Mouse (Mus musculus): Measurements from ENCODE around the gene Fstl1. TPM values are rescaled to one million over a fixed set of nuclear protein-coding genes. Genes with fewer than 3 reads are reported as not detected.

The Fstl1 gene
- polyA plus RNA-seq, 1 experiment from 2014 or later: 327 TPM

DNA sequence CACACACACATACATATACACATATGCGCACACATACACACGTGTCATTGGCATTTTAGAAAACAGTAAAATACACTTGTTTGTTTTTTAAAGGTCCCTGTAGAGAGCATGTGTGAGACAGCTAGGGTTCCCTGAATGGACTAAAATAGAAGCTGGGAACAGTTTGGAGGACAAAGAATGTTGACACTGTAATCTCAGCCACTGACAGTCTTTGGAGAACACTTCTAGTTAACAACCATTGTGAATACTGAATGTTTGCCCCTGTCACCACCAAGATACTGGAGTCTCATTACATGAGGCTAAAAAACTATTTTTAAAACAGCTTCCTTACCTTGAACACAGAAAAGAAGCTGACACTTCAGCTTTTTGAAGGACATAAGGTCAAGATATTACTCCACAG lies 19.4 kb upstream of the Fstl1 start:
- WGBS: 87% methylated on average over 2 of the region's 2 CpGs
- ATAC-seq (ENCODE audit: insufficient read depth, low FRiP score, low read depth): no peak
- Histone ChIP-seq H3K4me1 (0 out of 2 replicates have a peak, but pooled peaks cover 4% of the 10 kb centered on the region), H3K9me3 (no peaks in the 10 kb centered on the region), H3K36me3 (no peaks in the 10 kb centered on the region), H3K4me2 (no peak overlapping the region), H3K4me3 (replicated peaks) (no peak overlapping the region), H3K27me3 (replicated peaks) (no peaks in the 10 kb centered on the region), H3K27ac (no peak overlapping the region), H3K9ac (no peak overlapping the region)

DNA sequence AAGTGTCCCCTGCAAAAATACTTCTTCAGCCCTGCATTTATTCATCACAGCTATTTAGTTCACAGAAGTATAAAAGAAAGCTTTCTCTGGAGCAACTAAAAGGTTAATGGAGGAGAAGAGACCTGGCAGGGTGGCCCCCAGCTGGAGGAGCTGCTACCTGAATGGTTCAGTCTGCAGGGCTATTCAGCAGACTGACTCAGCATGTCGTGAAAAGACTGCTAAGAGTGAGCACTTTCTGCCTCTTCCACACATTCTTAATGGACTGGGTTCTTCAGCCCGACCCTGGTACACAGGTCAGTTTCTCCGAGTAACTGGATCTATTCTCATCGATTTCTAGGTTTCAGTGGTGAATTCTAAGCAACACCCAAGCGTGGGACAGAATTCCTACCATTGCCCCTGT lies 12.9 kb upstream of the Fstl1 start:
- Histone ChIP-seq H3K27ac (no peak overlapping the region), H3K4me2 (no peak overlapping the region), H3K36me3 (no peaks in the 10 kb centered on the region), H3K27me3 (replicated peaks) (no peaks in the 10 kb centered on the region), H3K9me3 (no peaks in the 10 kb centered on the region), H3K9ac (no peak overlapping the region), H3K4me1 (no peaks in the 10 kb centered on the region), H3K4me3 (replicated peaks) (no peak overlapping the region)
- no peak for ATAC-seq (ENCODE audit: insufficient read depth, low FRiP score, low read depth)
- 37% methylated on average over 5 of the region's 5 CpGs for WGBS

DNA sequence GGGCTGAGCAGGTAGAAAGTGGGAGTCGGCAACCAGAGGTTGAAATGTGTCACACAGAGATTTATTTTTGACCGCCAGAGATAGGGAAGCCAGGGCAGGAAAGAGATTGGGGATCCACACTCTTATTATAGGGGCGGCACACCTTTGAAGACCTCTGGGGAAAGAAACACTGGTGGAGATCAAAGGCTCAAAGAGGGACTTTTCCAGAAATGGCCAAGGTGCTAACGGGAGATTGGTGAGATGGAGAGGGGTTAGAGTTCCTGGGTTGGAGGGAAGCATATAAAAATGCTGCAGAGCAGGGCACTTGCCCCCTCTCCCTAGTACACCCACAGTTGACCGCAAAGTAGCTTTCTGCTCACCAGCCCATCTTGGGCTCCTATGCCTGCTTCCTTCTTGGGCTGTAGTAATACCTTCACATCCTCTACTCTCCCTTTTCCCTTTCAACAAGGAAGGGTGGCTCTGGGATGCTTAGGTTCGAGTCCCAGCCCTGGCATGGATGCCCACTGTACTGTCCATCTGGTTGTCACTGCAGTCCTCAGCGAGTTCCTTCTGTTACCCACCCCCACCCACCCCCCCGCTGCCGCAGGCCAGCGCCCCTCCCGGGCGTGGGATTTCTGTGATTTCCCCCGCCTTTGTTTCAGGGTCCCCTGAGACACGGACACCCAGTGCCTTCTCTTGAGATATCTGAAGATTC lies 360 bp upstream of the Fstl1 start:
- no peak for ATAC-seq (ENCODE audit: insufficient read depth, low FRiP score, low read depth)
- WGBS: 32% methylated on average over 14 of the region's 14 CpGs
- Histone ChIP-seq H3K4me2 (peak overlapping the region; percentile 77), H3K27me3 (replicated peaks) (no peaks in the 10 kb centered on the region), H3K9ac (no peak overlapping the region), H3K4me1 (peaks cover 14% of the 10 kb centered on the region), H3K27ac (peak overlapping the region; percentile 88; the same call in 1 of the 2 replicates), H3K36me3 (no peaks in the 10 kb centered on the region), H3K9me3 (no peaks in the 10 kb centered on the region), H3K4me3 (replicated peaks) (peak overlapping the region; percentile 78)

- Histone ChIP-seq H3K9me3 (no peaks in the 10 kb centered on the region), H3K36me3 (no peaks in the 10 kb centered on the region), H3K4me2 (peak overlapping the region; percentile 77), H3K9ac (peak overlapping the region; percentile 32; the same call in 1 of the 2 replicates), H3K27me3 (replicated peaks) (no peaks in the 10 kb centered on the region), H3K27ac (peak overlapping the region; percentile 88), H3K4me3 (replicated peaks) (peak overlapping the region; percentile 78), H3K4me1 (peaks cover 14% of the 10 kb centered on the region)
- ATAC-seq (ENCODE audit: insufficient read depth, low FRiP score, low read depth): no peak
- WGBS: 17% methylated on average over 4 of the region's 4 CpGs
Measured at GRCm38 (mm10) chr16:37777796-37778475, 1.3 kb downstream of the Fstl1 start.

DNA sequence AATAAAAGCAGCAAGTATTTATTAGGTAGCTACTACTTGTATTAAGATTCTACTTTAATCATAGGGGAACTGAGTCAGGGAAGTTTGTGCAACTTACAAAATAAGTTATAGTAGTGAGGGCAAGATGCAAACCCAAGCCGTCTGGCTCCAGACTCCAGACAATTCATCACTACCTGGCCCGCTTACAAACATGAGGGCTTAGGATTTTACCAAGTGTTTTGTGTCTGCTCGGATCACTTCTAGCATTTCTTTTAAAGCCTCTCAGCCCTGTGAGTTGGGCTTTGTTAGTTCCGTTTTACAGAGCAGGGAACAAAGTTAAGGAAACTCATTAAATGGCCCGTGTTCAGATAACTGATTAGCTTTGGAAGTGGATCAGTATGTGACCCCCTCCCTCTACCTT lies 1.9 kb downstream of the Fstl1 start:
- Histone ChIP-seq H3K9ac (no peak overlapping the region), H3K4me2 (peak overlapping the region; percentile 77), H3K4me1 (peaks cover 14% of the 10 kb centered on the region), H3K27ac (peak overlapping the region; percentile 88; the same call in 1 of the 2 replicates), H3K36me3 (no peaks in the 10 kb centered on the region), H3K27me3 (replicated peaks) (no peaks in the 10 kb centered on the region), H3K4me3 (replicated peaks) (peak overlapping the region; percentile 78), H3K9me3 (no peaks in the 10 kb centered on the region)
- no peak for ATAC-seq (ENCODE audit: insufficient read depth, low FRiP score, low read depth)
- 26% methylated on average over 5 of the region's 5 CpGs for WGBS

- Histone ChIP-seq H3K4me1 (peaks cover 14% of the 10 kb centered on the region), H3K27ac (peak overlapping the region; percentile 69), H3K9ac (no peak overlapping the region), H3K36me3 (no peaks in the 10 kb centered on the region), H3K4me2 (peak overlapping the region; percentile 77), H3K9me3 (no peaks in the 10 kb centered on the region), H3K4me3 (replicated peaks) (peak overlapping the region; percentile 9; the same call in 1 of the 2 replicates), H3K27me3 (replicated peaks) (no peaks in the 10 kb centered on the region)
- 49% methylated on average over 7 of the region's 7 CpGs for WGBS
- ATAC-seq (ENCODE audit: insufficient read depth, low FRiP score, low read depth): no peak
Measured at GRCm38 (mm10) chr16:37779651-37780280, 3.1 kb downstream of the Fstl1 start.

GRCm38 (mm10) chr16:37780386-37780785 lies 3.7 kb downstream of the Fstl1 start:
- H3K4me1 ChIP-seq: peaks cover 14% of the 10 kb centered on the region
- H3K4me2 ChIP-seq: no peak overlapping the region
- H3K36me3 ChIP-seq: no peaks in the 10 kb centered on the region
- no peak overlapping the region for H3K4me3 ChIP-seq (replicated peaks)
- WGBS: 14% methylated on average over 1 of the region's 1 CpGs
- peak overlapping the region; percentile 40; the same call in 1 of the 2 replicates for H3K27ac ChIP-seq
- no peak for ATAC-seq (ENCODE audit: insufficient read depth, low FRiP score, low read depth)
- H3K9ac ChIP-seq: no peak overlapping the region
- no peaks in the 10 kb centered on the region for H3K27me3 ChIP-seq (replicated peaks)
- no peaks in the 10 kb centered on the region for H3K9me3 ChIP-seq

GRCm38 (mm10) chr16:37780911-37781310 lies 4.2 kb downstream of the Fstl1 start:
- H3K27ac ChIP-seq: peak overlapping the region; percentile 40; the same call in 1 of the 2 replicates
- peaks cover 16% of the 10 kb centered on the region for H3K4me1 ChIP-seq
- no peak overlapping the region for H3K4me2 ChIP-seq
- no peaks in the 10 kb centered on the region for H3K9me3 ChIP-seq
- H3K4me3 ChIP-seq (replicated peaks): no peak overlapping the region
- no peaks in the 10 kb centered on the region for H3K27me3 ChIP-seq (replicated peaks)
- WGBS: 70% methylated on average over 3 of the region's 3 CpGs
- no peaks in the 10 kb centered on the region for H3K36me3 ChIP-seq
- no peak for ATAC-seq (ENCODE audit: insufficient read depth, low FRiP score, low read depth)
- no peak overlapping the region for H3K9ac ChIP-seq

GRCm38 (mm10) chr16:37784526-37784925 lies 7.9 kb downstream of the Fstl1 start:
- Histone ChIP-seq H3K27ac (no peak overlapping the region), H3K4me1 (peaks cover 47% of the 10 kb centered on the region), H3K9ac (no peak overlapping the region), H3K9me3 (no peaks in the 10 kb centered on the region), H3K4me3 (replicated peaks) (no peak overlapping the region), H3K4me2 (no peak overlapping the region), H3K36me3 (no peaks in the 10 kb centered on the region), H3K27me3 (replicated peaks) (no peaks in the 10 kb centered on the region)
- 67% methylated on average over 3 of the region's 3 CpGs for WGBS
- ATAC-seq (ENCODE audit: insufficient read depth, low FRiP score, low read depth): no peak

DNA sequence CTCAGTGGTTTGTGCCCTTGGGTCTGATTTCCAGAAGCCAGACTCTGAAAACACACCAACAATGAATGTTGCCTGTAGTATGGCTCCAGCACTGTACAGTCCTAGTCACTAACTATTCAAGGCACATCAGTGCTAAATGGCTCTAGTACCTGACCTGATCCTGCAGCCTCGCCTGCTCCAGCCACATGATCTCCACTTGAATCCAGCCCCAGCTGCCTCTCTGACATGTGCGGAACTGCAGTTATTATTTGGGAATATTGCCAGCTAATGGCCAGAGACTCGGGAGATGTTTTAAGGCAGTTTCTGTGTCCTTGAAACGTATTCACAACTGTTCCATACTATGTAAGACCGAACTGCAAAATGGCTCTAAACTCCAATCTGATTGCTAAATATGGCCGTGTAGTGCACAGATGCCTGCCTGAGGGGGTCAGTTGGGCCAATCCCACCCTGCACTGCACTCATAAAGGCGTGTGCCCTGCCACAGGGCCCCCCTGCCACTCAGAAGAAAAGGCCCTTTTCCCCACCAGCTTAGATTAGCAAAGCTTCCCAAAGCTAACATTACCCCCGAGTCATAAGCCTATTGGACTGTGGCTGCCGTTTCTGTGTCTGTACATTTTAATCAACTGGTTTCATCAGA lies 11.0 kb downstream of the Fstl1 start:
- H3K9ac ChIP-seq: no peak overlapping the region; the same call in 1 of the 2 replicates
- peaks cover 48% of the 10 kb centered on the region for H3K4me1 ChIP-seq
- 26% methylated on average over 9 of the region's 9 CpGs for WGBS
- ATAC-seq (ENCODE audit: insufficient read depth, low FRiP score, low read depth): no peak
- no peaks in the 10 kb centered on the region for H3K9me3 ChIP-seq
- peak overlapping the region; percentile 96 for H3K27ac ChIP-seq
- no peak overlapping the region for H3K4me3 ChIP-seq (replicated peaks)
- no peaks in the 10 kb centered on the region for H3K27me3 ChIP-seq (replicated peaks)
- H3K36me3 ChIP-seq: no peaks in the 10 kb centered on the region
- H3K4me2 ChIP-seq: peak overlapping the region; percentile 42; the same call in 1 of the 2 replicates

GRCm38 (mm10) chr16:37788367-37789014 lies 11.8 kb downstream of the Fstl1 start:
- Histone ChIP-seq H3K27ac (peak overlapping the region; percentile 96), H3K9me3 (no peaks in the 10 kb centered on the region), H3K4me1 (peaks cover 48% of the 10 kb centered on the region), H3K4me2 (peak overlapping the region; percentile 42; the same call in 1 of the 2 replicates), H3K9ac (no peak overlapping the region), H3K27me3 (replicated peaks) (no peaks in the 10 kb centered on the region), H3K4me3 (replicated peaks) (no peak overlapping the region), H3K36me3 (no peaks in the 10 kb centered on the region)
- 7% methylated on average over 12 of the region's 12 CpGs for WGBS
- peak; percentile 93 for ATAC-seq (ENCODE audit: insufficient read depth, low FRiP score, low read depth)

All from stomach, embryonic 15.5 days (tissue).